In genomic region chr5:79846456-79846855, GRCm38 (mm10) we compare ENCODE assay signal across 25 mouse cellular contexts.
A peak's percentile ranks its signal among the peaks of the same experiment; 100 is the strongest.
DNase-seq lines count a peak whose midpoint lies in the region; ATAC-seq and TF ChIP-seq lines count a peak whose summit lies in the region.
"Had no signal": no experiment of that assay in that cellular context is flagged by ENCODE, and none has a peak within 500 bp of the region (broad histone marks: within the 10 kb centered on the region; RNA-seq: fewer than 3 reads in every experiment).

No protein-coding gene starts in this region.

- peak; percentile 72 for DNase-seq in forebrain, embryonic 14.5 days (ENCODE audit: low spot score)
- no peak for DNase-seq in forebrain, embryonic 10.5 days (ENCODE audit: extremely low spot score, low spot score)
- DNase-seq in layer of hippocampus, adult 8-10 months (ENCODE audit: low spot score in 2 of 2), result peak; percentile 3 to 5
- no peak for DNase-seq in layer of hippocampus, postnatal 25 days (ENCODE audit: extremely low spot score in 1 of 2, low spot score in 1 of 2)
- DNase-seq in brain, embryonic 14.5 days (ENCODE audit: low read depth), result peak; percentile 76
- DNase-seq in layer of hippocampus, adult 9-11 months, result peak; percentile 32
- DNase-seq in left cerebral cortex, adult 8-10 months (ENCODE audit: low spot score in 2 of 2), result no peak
- DNase-seq: adrenal gland, postnatal 14 days; cerebellum, adult 8-10 months; cerebellum, postnatal 36 days; gastrocnemius, postnatal 10 days; heart, postnatal 10 days; kidney, adult 18-20 months; kidney, postnatal 36 days; lung, postnatal 36 days; right cerebral cortex, postnatal 4 days had no signal

- H3K36me3 ChIP-seq in forebrain, embryonic 14.5 days (ENCODE audit: control insufficient read depth, insufficient read depth, low read length), result no peaks in the 10 kb centered on the region
- no peaks in the 10 kb centered on the region for H3K36me3 ChIP-seq in forebrain, embryonic 10.5 days (replicated peaks)
- H3K36me3 ChIP-seq: embryonic facial prominence, embryonic 12.5 days; heart, embryonic 13.5 days; hindbrain, embryonic 15.5 days; limb, embryonic 12.5 days; liver, embryonic 15.5 days; lung, embryonic 15.5 days; neural tube, embryonic 13.5 days had no signal

- no peaks in the 10 kb centered on the region for H3K4me1 ChIP-seq in forebrain, embryonic 14.5 days (ENCODE audit: control insufficient read depth, insufficient read depth, low read length)
- no peaks in the 10 kb centered on the region for H3K4me1 ChIP-seq in forebrain, embryonic 10.5 days
- H3K4me1 ChIP-seq: embryonic facial prominence, embryonic 12.5 days; heart, embryonic 13.5 days; hindbrain, embryonic 15.5 days; limb, embryonic 12.5 days; liver, embryonic 15.5 days; lung, embryonic 15.5 days; neural tube, embryonic 13.5 days had no signal

- H3K9me3 ChIP-seq in forebrain, embryonic 14.5 days (replicated peaks; ENCODE audit: control insufficient read depth, low read length), result no peaks in the 10 kb centered on the region
- H3K9me3 ChIP-seq in forebrain, embryonic 10.5 days, result no peaks in the 10 kb centered on the region
- H3K9me3 ChIP-seq: embryonic facial prominence, embryonic 12.5 days; heart, embryonic 13.5 days; hindbrain, embryonic 15.5 days; limb, embryonic 12.5 days; liver, embryonic 15.5 days; lung, embryonic 15.5 days; neural tube, embryonic 13.5 days had no signal

- 71% methylated on average over 2 of the region's 2 CpGs for WGBS in forebrain, embryonic 14.5 days
- 94% methylated on average over 2 of the region's 2 CpGs for WGBS in forebrain, embryonic 10.5 days

- TF ChIP-seq POLR2A in brain, embryonic 14.5 days (IDR thresholded peaks at IDR 0.05; ENCODE audit: borderline replicate concordance, extremely low read depth, insufficient read depth, insufficient read length, poor library complexity, severe bottlenecking), result no peak

- no peak overlapping the region for H3K4me2 ChIP-seq in forebrain, embryonic 14.5 days (ENCODE audit: low read length)
- H3K4me2 ChIP-seq: embryonic facial prominence, embryonic 12.5 days; heart, embryonic 13.5 days; hindbrain, embryonic 15.5 days; limb, embryonic 12.5 days; liver, embryonic 15.5 days; lung, embryonic 15.5 days; midbrain, embryonic 11.5 days; neural tube, embryonic 13.5 days had no signal

- TF ChIP-seq CTCF in brain, embryonic 14.5 days (IDR thresholded peaks at IDR 0.05; ENCODE audit: borderline replicate concordance, extremely low read depth, insufficient read depth, insufficient read length), result no peak

- no peak overlapping the region for H3K4me3 ChIP-seq in forebrain, embryonic 14.5 days (ENCODE audit: low read depth, low read length)
- H3K4me3 ChIP-seq in forebrain, embryonic 10.5 days, result no peak overlapping the region
- H3K4me3 ChIP-seq: embryonic facial prominence, embryonic 12.5 days; heart, embryonic 13.5 days; hindbrain, embryonic 15.5 days; limb, embryonic 12.5 days; liver, embryonic 15.5 days; lung, embryonic 15.5 days; neural tube, embryonic 13.5 days had no signal

- no peak overlapping the region for H3K27ac ChIP-seq in forebrain, embryonic 14.5 days (ENCODE audit: low read depth, low read length)
- no peak overlapping the region for H3K27ac ChIP-seq in forebrain, embryonic 10.5 days
- H3K27ac ChIP-seq: embryonic facial prominence, embryonic 12.5 days; heart, embryonic 13.5 days; hindbrain, embryonic 15.5 days; limb, embryonic 12.5 days; liver, embryonic 15.5 days; lung, embryonic 15.5 days; neural tube, embryonic 13.5 days had no signal

- ATAC-seq in forebrain, embryonic 14.5 days, result peak; percentile 50; the same call in 1 of the 2 replicates
- ATAC-seq: Patski had no signal

- no peaks in the 10 kb centered on the region for H3K27me3 ChIP-seq in forebrain, embryonic 14.5 days (replicated peaks; ENCODE audit: control insufficient read depth, insufficient read depth, low read length)
- H3K27me3 ChIP-seq in forebrain, embryonic 10.5 days (ENCODE audit: poor library complexity, severe bottlenecking), result no peaks in the 10 kb centered on the region
- H3K27me3 ChIP-seq: embryonic facial prominence, embryonic 12.5 days; heart, embryonic 13.5 days; hindbrain, embryonic 15.5 days; limb, embryonic 12.5 days; liver, embryonic 15.5 days; lung, embryonic 15.5 days; neural tube, embryonic 13.5 days; Patski had no signal

- no peak overlapping the region for H3K9ac ChIP-seq in forebrain, embryonic 14.5 days (ENCODE audit: low read length)
- H3K9ac ChIP-seq: embryonic facial prominence, embryonic 12.5 days; heart, embryonic 13.5 days; hindbrain, embryonic 15.5 days; limb, embryonic 12.5 days; liver, embryonic 15.5 days; lung, embryonic 15.5 days; neural tube, embryonic 13.5 days had no signal

Comparison
In these comparisons a context has a peak if more than half of its experiments do, and no peak if none do; other contexts are left out.
1. DNase-seq: peak in forebrain, embryonic 14.5 days (single experiment), layer of hippocampus, adult 8-10 months (2 of 2), brain, embryonic 14.5 days (single experiment) and layer of hippocampus, adult 9-11 months (single experiment); none in forebrain, embryonic 10.5 days (single experiment), layer of hippocampus, postnatal 25 days (0 of 2) and left cerebral cortex, adult 8-10 months (0 of 2).